Mouse (Mus musculus): Measurements from ENCODE around the gene Palmd.

Palmd gene

GRCm38 (mm10) chr3:116968540-116968997 lies at the start of gene Palmd:
TSS of gene Palmd (minus strand) at chr3:116968987.
- DNase-seq (ENCODE audit: inconsistent age in 2 of 2, low spot score in 1 of 2): peak; percentile 87 to 95

GRCm38 (mm10) chr3:117010182-117010581 lies 41.4 kb upstream of the Palmd start:
- DNase-seq (ENCODE audit: inconsistent age in 2 of 2, low spot score in 1 of 2): no peak

GRCm38 (mm10) chr3:117007340-117007739 lies 38.6 kb upstream of the Palmd start:
- DNase-seq (ENCODE audit: inconsistent age in 2 of 2, low spot score in 1 of 2): no peak

- DNase-seq (ENCODE audit: inconsistent age in 2 of 2, low spot score in 1 of 2): peak; percentile 36 to 70
These were observed 37.8 kb upstream of the Palmd start for GRCm38 (mm10) chr3:117006636-117007035.

GRCm38 (mm10) chr3:117003379-117003778 lies 34.6 kb upstream of the Palmd start:
- no peak for DNase-seq (ENCODE audit: inconsistent age in 2 of 2, low spot score in 1 of 2)

GRCm38 (mm10) chr3:117001686-117002485 lies 33.1 kb upstream of the Palmd start:
- DNase-seq (ENCODE audit: inconsistent age in 2 of 2, low spot score in 1 of 2): peak in 1 of 2 experiments; percentile 26

- no peak for DNase-seq (ENCODE audit: inconsistent age in 2 of 2, low spot score in 1 of 2)
These were observed 24.2 kb upstream of the Palmd start for GRCm38 (mm10) chr3:116993011-116993410.

GRCm38 (mm10) chr3:116991180-116991579 lies 22.4 kb upstream of the Palmd start:
- DNase-seq (ENCODE audit: inconsistent age in 2 of 2, low spot score in 1 of 2): no peak

- no peak for DNase-seq (ENCODE audit: inconsistent age in 2 of 2, low spot score in 1 of 2)
These were observed 19.4 kb upstream of the Palmd start for GRCm38 (mm10) chr3:116988221-116988620.

GRCm38 (mm10) chr3:116986451-116986850 lies 17.7 kb upstream of the Palmd start:
- DNase-seq (ENCODE audit: inconsistent age in 2 of 2, low spot score in 1 of 2): no peak

- no peak for DNase-seq (ENCODE audit: inconsistent age in 2 of 2, low spot score in 1 of 2)
These were observed 17.0 kb upstream of the Palmd start for GRCm38 (mm10) chr3:116985741-116986140.

- DNase-seq (ENCODE audit: inconsistent age in 2 of 2, low spot score in 1 of 2): no peak
These were observed 16.3 kb upstream of the Palmd start for GRCm38 (mm10) chr3:116985042-116985455.

GRCm38 (mm10) chr3:116981811-116982575 lies 13.2 kb upstream of the Palmd start:
- DNase-seq (ENCODE audit: inconsistent age in 2 of 2, low spot score in 1 of 2): no peak

- peak in 1 of 2 experiments; percentile 81 for DNase-seq (ENCODE audit: inconsistent age in 2 of 2, low spot score in 1 of 2)
These were observed 999 bp upstream of the Palmd start for GRCm38 (mm10) chr3:116969786-116970185.

- DNase-seq (ENCODE audit: inconsistent age in 2 of 2, low spot score in 1 of 2): peak in 1 of 2 experiments; percentile 59
These were observed 216 bp upstream of the Palmd start for GRCm38 (mm10) chr3:116969003-116969402.

GRCm38 (mm10) chr3:116967967-116968366 lies 820 bp downstream of the Palmd start, which contains the start of gene 4930455H04Rik:
TSS of gene 4930455H04Rik (plus strand) at chr3:116968267.
- DNase-seq (ENCODE audit: inconsistent age in 2 of 2, low spot score in 1 of 2): no peak

GRCm38 (mm10) chr3:116967436-116967835 lies 1.4 kb downstream of the Palmd start:
- DNase-seq (ENCODE audit: inconsistent age in 2 of 2, low spot score in 1 of 2): peak in 1 of 2 experiments; percentile 74

GRCm38 (mm10) chr3:116966800-116967199 lies 2.0 kb downstream of the Palmd start:
- DNase-seq (ENCODE audit: inconsistent age in 2 of 2, low spot score in 1 of 2): peak; percentile 65 to 89

GRCm38 (mm10) chr3:116966225-116966624 lies 2.6 kb downstream of the Palmd start:
- peak; percentile 84 to 93 for DNase-seq (ENCODE audit: inconsistent age in 2 of 2, low spot score in 1 of 2)

GRCm38 (mm10) chr3:116964426-116964825 lies 4.4 kb downstream of the Palmd start:
- DNase-seq (ENCODE audit: inconsistent age in 2 of 2, low spot score in 1 of 2): peak in 1 of 2 experiments; percentile 67

GRCm38 (mm10) chr3:116963213-116963612 lies 5.6 kb downstream of the Palmd start:
- no peak for DNase-seq (ENCODE audit: inconsistent age in 2 of 2, low spot score in 1 of 2)
